Mouse (Mus musculus): ENCODE measurements around the gene Olfr371.

DNA sequence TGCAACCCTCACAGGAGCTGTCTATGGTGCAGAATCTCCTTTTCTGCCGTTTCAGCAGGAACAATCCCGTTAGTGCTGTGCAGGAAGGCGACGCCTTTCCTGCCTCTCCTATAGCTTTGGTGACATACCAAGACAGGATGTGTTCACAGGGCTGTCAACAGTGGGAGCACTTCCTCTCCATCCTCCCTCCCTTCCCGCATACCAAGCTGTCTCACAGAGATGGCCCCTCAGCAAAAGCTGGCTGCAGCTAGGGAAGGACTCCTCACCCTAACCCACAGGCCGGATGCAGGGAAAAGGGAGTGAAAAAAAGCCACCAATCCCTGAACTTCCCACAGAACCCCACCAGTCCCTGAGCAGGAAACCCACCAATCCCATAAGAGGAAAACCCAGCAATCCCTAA is 4.8 kb upstream of the Olfr371 start:
- TF ChIP-seq POLR2A (IDR thresholded peaks at IDR 0.05; ENCODE audit: borderline replicate concordance, extremely low read depth, low read depth, low read length): peak; percentile 57; the same call in 1 of the 2 replicates
- no peak for TF ChIP-seq CTCF (IDR thresholded peaks at IDR 0.05; ENCODE audit: insufficient read depth, low read length)

All from lung, adult 2 months (tissue).